Mouse (Mus musculus): ENCODE data around the gene Auts2.

DNA sequence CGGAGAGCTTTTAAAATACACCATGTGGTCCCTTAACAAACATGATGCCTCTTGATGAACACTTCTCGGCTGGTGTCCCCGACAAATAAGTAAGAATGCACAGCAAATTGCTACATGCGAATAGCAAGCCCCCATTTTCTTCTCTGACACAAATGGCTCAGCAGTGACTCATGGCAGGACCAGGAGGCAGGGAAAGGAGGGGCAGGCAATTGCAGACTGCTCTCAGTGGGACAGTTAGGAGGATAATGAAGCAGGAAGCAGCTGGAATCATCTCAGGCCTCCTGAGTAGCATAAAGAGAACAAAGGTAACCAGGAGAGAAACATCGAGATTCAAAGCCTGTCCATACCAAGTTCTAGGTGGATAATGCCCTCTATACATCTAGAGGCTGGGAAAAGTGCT, 228.8 kb downstream of the Auts2 start:
- no peak for TF ChIP-seq CTCF (conservative IDR thresholded peaks at IDR 0.05; ENCODE audit: insufficient read depth, insufficient read length, low read depth, low read length)
- TF ChIP-seq POLR2A (IDR thresholded peaks at IDR 0.05; ENCODE audit: low read depth, low read length) = no peak

Measured in kidney, adult 2 months (tissue).